In genomic region chr1:180357893-180358331, GRCm38 (mm10) we compare ENCODE assay signal across 14 mouse cellular contexts. TPM values are rescaled to one million over a fixed set of nuclear protein-coding genes. Genes with fewer than 3 reads are reported as not detected.
DNase-seq lines count a peak whose midpoint lies in the region; ATAC-seq and TF ChIP-seq lines count a peak whose summit lies in the region.
"Had no signal": no experiment of that assay in that cellular context is flagged by ENCODE, and none has a peak within 500 bp of the region (broad histone marks: within the 10 kb centered on the region; RNA-seq: fewer than 3 reads in every experiment).

No protein-coding gene starts in this region.

- H3K9ac ChIP-seq in heart, embryonic 12.5 days, result no peak overlapping the region
- no peak overlapping the region for H3K9ac ChIP-seq in liver, adult 2 months (ENCODE audit: low read depth, low read length)
- H3K9ac ChIP-seq in liver, postnatal 0 days (replicated peaks), result no peak overlapping the region
- H3K9ac ChIP-seq: forebrain, embryonic 12.5 days; limb, embryonic 12.5 days had no signal

- intact Hi-C loops in heart, postnatal 14 days (cut with DNase I), result no loop called here

- no peak for TF ChIP-seq EP300 in liver, postnatal 0 days (IDR thresholded peaks at IDR 0.05; ENCODE audit: low read depth)

- no peaks in the 10 kb centered on the region for H3K9me3 ChIP-seq in heart, embryonic 12.5 days (replicated peaks)
- no peaks in the 10 kb centered on the region for H3K9me3 ChIP-seq in liver, postnatal 0 days (ENCODE audit: low read length)
- no peaks in the 10 kb centered on the region for H3K9me3 ChIP-seq in forebrain, embryonic 10.5 days
- H3K9me3 ChIP-seq: forebrain, embryonic 12.5 days; limb, embryonic 12.5 days had no signal

- peaks cover 3% of the 10 kb centered on the region; the same call in 1 of the 2 replicates for H3K79me2 ChIP-seq in liver, adult 2 months (ENCODE audit: control insufficient read depth, insufficient read depth, low read length)

- peaks cover 69% of the 10 kb centered on the region for H3K4me1 ChIP-seq in heart, embryonic 12.5 days (replicated peaks)
- peaks cover 5% of the 10 kb centered on the region for H3K4me1 ChIP-seq in liver, adult 2 months (ENCODE audit: control insufficient read depth, insufficient read depth, low read length)
- peaks cover 10% of the 10 kb centered on the region for H3K4me1 ChIP-seq in liver, postnatal 0 days (ENCODE audit: insufficient read depth)
- H3K4me1 ChIP-seq in forebrain, embryonic 10.5 days, result peaks cover 21% of the 10 kb centered on the region; the same call in 1 of the 2 replicates

- no peak for TF ChIP-seq POLR2A in liver, adult 2 months (IDR thresholded peaks at IDR 0.05; ENCODE audit: extremely low read depth, insufficient read depth, low read length)

- peak overlapping the region; percentile 48; the same call in 1 of the 2 replicates for H3K27ac ChIP-seq in heart, embryonic 12.5 days (ENCODE audit: poor library complexity, severe bottlenecking)
- peak overlapping the region; percentile 22 for H3K27ac ChIP-seq in liver, adult 2 months (replicated peaks; ENCODE audit: insufficient read depth, low read depth, low read length)
- peak overlapping the region; percentile 45 for H3K27ac ChIP-seq in liver, postnatal 0 days (ENCODE audit: low read depth)
- no peak overlapping the region for H3K27ac ChIP-seq in forebrain, embryonic 10.5 days
- H3K27ac ChIP-seq: forebrain, embryonic 12.5 days; limb, embryonic 12.5 days had no signal

- no peak for ATAC-seq in heart, embryonic 12.5 days (ENCODE audit: insufficient number of reproducible peaks, low FRiP score)
- ATAC-seq in liver, postnatal 0 days, result peak; percentile 27; the same call in 1 of the 2 replicates
- ATAC-seq: CD4-positive, CD25-positive, alpha-beta regulatory T cell, adult 4 months had no signal

- TF ChIP-seq CTCF in liver, adult 2 months (IDR thresholded peaks at IDR 0.05; ENCODE audit: low read depth, low read length), result no peak
- TF ChIP-seq CTCF in liver, postnatal 0 days (IDR thresholded peaks at IDR 0.05; ENCODE audit: low read depth), result no peak

- H3K36me3 ChIP-seq in heart, embryonic 12.5 days, result 0 out of 2 replicates have a peak, but pooled peaks cover 4% of the 10 kb centered on the region
- no peaks in the 10 kb centered on the region for H3K36me3 ChIP-seq in liver, adult 2 months (ENCODE audit: control insufficient read depth, insufficient read depth, low read length)
- H3K36me3 ChIP-seq in liver, postnatal 0 days (replicated peaks; ENCODE audit: insufficient read depth, low read length), result no peaks in the 10 kb centered on the region
- H3K36me3 ChIP-seq in forebrain, embryonic 10.5 days (replicated peaks), result no peaks in the 10 kb centered on the region
- H3K36me3 ChIP-seq: forebrain, embryonic 12.5 days had no signal

- no peak overlapping the region for H3K4me3 ChIP-seq in heart, embryonic 12.5 days
- H3K4me3 ChIP-seq in liver, adult 2 months (ENCODE audit: insufficient read depth, low read depth, low read length), result no peak overlapping the region
- H3K4me3 ChIP-seq in liver, postnatal 0 days (ENCODE audit: low read depth, low read length), result no peak overlapping the region
- no peak overlapping the region for H3K4me3 ChIP-seq in forebrain, embryonic 10.5 days
- H3K4me3 ChIP-seq: forebrain, embryonic 12.5 days; limb, embryonic 12.5 days had no signal

- H3K4me2 ChIP-seq in heart, embryonic 12.5 days, result no peak overlapping the region
- no peak overlapping the region for H3K4me2 ChIP-seq in liver, postnatal 0 days (ENCODE audit: low read depth, low read length)
- H3K4me2 ChIP-seq: forebrain, embryonic 12.5 days; limb, embryonic 12.5 days had no signal

- DNase-seq in heart, postnatal 14 days, result no peak
- DNase-seq in liver, adult 2 months (ENCODE audit: extremely low read depth, low read depth, low spot score), result no peak
- no peak for DNase-seq in liver
- DNase-seq in kidney, adult 8-10 months, result peak; percentile 50 to 68
- no peak for DNase-seq in liver, postnatal 0 days
- no peak for DNase-seq in retina, postnatal 1 day
- no peak for DNase-seq in forebrain, embryonic 10.5 days (ENCODE audit: extremely low spot score, low spot score)
- DNase-seq: adrenal gland, postnatal 10 days; cerebellum, adult 11 months; gastrocnemius, postnatal 36 days had no signal

- peaks cover 12% of the 10 kb centered on the region; the same call in 1 of the 2 replicates for H3K27me3 ChIP-seq in heart, embryonic 12.5 days (replicated peaks)
- H3K27me3 ChIP-seq in liver, adult 2 months (ENCODE audit: control insufficient read depth, insufficient read depth, low read length), result no peaks in the 10 kb centered on the region
- no peaks in the 10 kb centered on the region for H3K27me3 ChIP-seq in liver, postnatal 0 days (ENCODE audit: insufficient read depth, low read length)
- no peaks in the 10 kb centered on the region for H3K27me3 ChIP-seq in forebrain, embryonic 10.5 days (ENCODE audit: poor library complexity, severe bottlenecking)
- H3K27me3 ChIP-seq: forebrain, embryonic 12.5 days; limb, embryonic 12.5 days had no signal

- WGBS in heart, embryonic 12.5 days, result 43% methylated on average over 7 of the region's 7 CpGs
- 42% methylated on average over 7 of the region's 7 CpGs for WGBS in liver, adult 2 months
- 43% methylated on average over 7 of the region's 7 CpGs for WGBS in liver, postnatal 0 days (ENCODE audit: insufficient replicate concordance)
- 83% methylated on average over 7 of the region's 7 CpGs for WGBS in forebrain, embryonic 10.5 days

RNA-seq across cellular contexts. Expression of gene Itpkb, which starts 27.6 kb away (rescaled TPM):
- polyA plus RNA-seq in heart, embryonic 12.5 days (2016; fragmentation: Nextera tagmentation; extraction: Ambion mirVana), result 7.2 and 9.1 TPM in 2 replicates
- total RNA-seq in heart, postnatal 14 days (2021), result 10 to 100 TPM; 76.8 to 79.6 TPM
- total RNA-seq in liver, adult 2 months (2014; rRNA removed), result 3.7 and 6.0 TPM in 2 replicates
- polyA plus RNA-seq in liver, adult 2 months (2012; rRNA removed), result 2.2 and 2.7 TPM in 2 replicates
- polyA plus RNA-seq in liver, postnatal 0 days (2015; fragmentation: Nextera tagmentation; extraction: Ambion mirVana), result 1.3 and 1.4 TPM in 2 replicates
- polyA plus RNA-seq in forebrain, embryonic 10.5 days (2016; fragmentation: Nextera tagmentation; extraction: Ambion mirVana), result 2.5 and 2.8 TPM in 2 replicates

Comparison
In these comparisons a context has a peak if more than half of its experiments do, and no peak if none do; other contexts are left out.
1. DNase-seq: peak in kidney, adult 8-10 months (2 of 2); none in heart, postnatal 14 days (0 of 2), liver, adult 2 months (single experiment), liver (single experiment), liver, postnatal 0 days (single experiment), retina, postnatal 1 day (single experiment) and forebrain, embryonic 10.5 days (single experiment).